Mouse (Mus musculus): Measurements from ENCODE around the gene Tex45. TPM values are rescaled to one million over a fixed set of nuclear protein-coding genes. Genes with fewer than 3 reads are reported as not detected.

Tex45 gene
- polyA plus RNA-seq (2015; fragmentation: Nextera tagmentation; extraction: Ambion mirVana) = 0.10 TPM in 1 of 2 replicates, not detected in the other

GRCm38 (mm10) chr8:3470562-3470961, at the start of gene Tex45:
Gene Tex45, plus strand, starts transcription at chr8:3470862.

GRCm38 (mm10) chr8:3467006-3467885, 3.4 kb upstream of the Tex45 start, which contains the start of gene Pex11g:
Gene Pex11g, minus strand, starts transcription at chr8:3467680.

GRCm38 (mm10) chr8:3492901-3493844, 22.5 kb downstream of the Tex45 start, which contains the start of gene Zfp358:
Gene Zfp358, plus strand, starts transcription at chr8:3493138.

GRCm38 (mm10) chr8:3500235-3501090, 29.8 kb downstream of the Tex45 start, which contains the start of gene Mcoln1:
Gene Mcoln1, plus strand, starts transcription at chr8:3500457.

GRCm38 (mm10) chr8:3515260-3515671, 44.6 kb downstream of the Tex45 start, which contains the start of gene Pnpla6:
Gene Pnpla6, plus strand, starts transcription at chr8:3515384.

Other genes with a start within 250 kb of the Tex45 start
- 22.4 TPM in 2 replicates for gene Insr, start 191.2 kb upstream of the Tex45 start, polyA plus RNA-seq (2015; fragmentation: Nextera tagmentation; extraction: Ambion mirVana)
- gene A430078G23Rik, start 117.4 kb upstream of the Tex45 start, polyA plus RNA-seq (2015; fragmentation: Nextera tagmentation; extraction: Ambion mirVana) = 0.12 and 0.21 TPM in 2 replicates
- gene Arhgef18, start 77.9 kb upstream of the Tex45 start, polyA plus RNA-seq (2015; fragmentation: Nextera tagmentation; extraction: Ambion mirVana) = 7.6 and 9.2 TPM in 2 replicates
- 5.5 and 7.1 TPM in 2 replicates for gene Pex11g, start 3.2 kb upstream of the Tex45 start, polyA plus RNA-seq (2015; fragmentation: Nextera tagmentation; extraction: Ambion mirVana)
- 17.3 and 18.6 TPM in 2 replicates for gene Zfp358, start 22.3 kb downstream of the Tex45 start, polyA plus RNA-seq (2015; fragmentation: Nextera tagmentation; extraction: Ambion mirVana)
- gene Mcoln1, start 29.6 kb downstream of the Tex45 start, polyA plus RNA-seq (2015; fragmentation: Nextera tagmentation; extraction: Ambion mirVana) = 30.1 and 32.9 TPM in 2 replicates
- 17.0 and 17.4 TPM in 2 replicates for gene Pnpla6, start 44.5 kb downstream of the Tex45 start, polyA plus RNA-seq (2015; fragmentation: Nextera tagmentation; extraction: Ambion mirVana)
- 0.25 TPM in 1 of 2 replicates, not detected in the other for gene C330021F23Rik, start 97.1 kb downstream of the Tex45 start, polyA plus RNA-seq (2015; fragmentation: Nextera tagmentation; extraction: Ambion mirVana)
- 4.9 and 5.3 TPM in 2 replicates for gene Camsap3, start 116.4 kb downstream of the Tex45 start, polyA plus RNA-seq (2015; fragmentation: Nextera tagmentation; extraction: Ambion mirVana)
- 24.4 and 25.8 TPM in 2 replicates for gene Xab2, start 150.5 kb downstream of the Tex45 start, polyA plus RNA-seq (2015; fragmentation: Nextera tagmentation; extraction: Ambion mirVana)
- gene Pet100, start 150.7 kb downstream of the Tex45 start, polyA plus RNA-seq (2015; fragmentation: Nextera tagmentation; extraction: Ambion mirVana) = 104 and 109 TPM in 2 replicates
- gene Pcp2, start 154.7 kb downstream of the Tex45 start, polyA plus RNA-seq (2015; fragmentation: Nextera tagmentation; extraction: Ambion mirVana) = not detected in 2 replicates
- gene Stxbp2, start 160.1 kb downstream of the Tex45 start, polyA plus RNA-seq (2015; fragmentation: Nextera tagmentation; extraction: Ambion mirVana) = 72.6 and 85.6 TPM in 2 replicates
- not detected in 2 replicates for gene Retn, start 184.9 kb downstream of the Tex45 start, polyA plus RNA-seq (2015; fragmentation: Nextera tagmentation; extraction: Ambion mirVana)
- 0.69 and 7.5 TPM in 2 replicates for gene Mcemp1, start 194.9 kb downstream of the Tex45 start, polyA plus RNA-seq (2015; fragmentation: Nextera tagmentation; extraction: Ambion mirVana)
- 3.4 and 8.5 TPM in 2 replicates for gene Fcor, start 201.5 kb downstream of the Tex45 start, polyA plus RNA-seq (2015; fragmentation: Nextera tagmentation; extraction: Ambion mirVana)
- 23.6 and 24.4 TPM in 2 replicates for gene Trappc5, start 205.4 kb downstream of the Tex45 start, polyA plus RNA-seq (2015; fragmentation: Nextera tagmentation; extraction: Ambion mirVana)
- gene Fcer2a, start 223.3 kb downstream of the Tex45 start, polyA plus RNA-seq (2015; fragmentation: Nextera tagmentation; extraction: Ambion mirVana) = 0.08 TPM in 1 of 2 replicates, not detected in the other
- 0.10 and 0.37 TPM in 2 replicates for gene Clec4g, start 249.8 kb downstream of the Tex45 start, polyA plus RNA-seq (2015; fragmentation: Nextera tagmentation; extraction: Ambion mirVana)